Mouse (Mus musculus): ENCODE data around the gene Naf1. TPM values are rescaled to one million over a fixed set of nuclear protein-coding genes. Genes with fewer than 3 reads are reported as not detected.

The Naf1 gene
- total RNA-seq (2014; rRNA removed) = 7.2 and 9.1 TPM in 2 replicates
- 2.9 TPM in 2 replicates for polyA plus RNA-seq (2015; fragmentation: Nextera tagmentation; extraction: Ambion mirVana)

DNA sequence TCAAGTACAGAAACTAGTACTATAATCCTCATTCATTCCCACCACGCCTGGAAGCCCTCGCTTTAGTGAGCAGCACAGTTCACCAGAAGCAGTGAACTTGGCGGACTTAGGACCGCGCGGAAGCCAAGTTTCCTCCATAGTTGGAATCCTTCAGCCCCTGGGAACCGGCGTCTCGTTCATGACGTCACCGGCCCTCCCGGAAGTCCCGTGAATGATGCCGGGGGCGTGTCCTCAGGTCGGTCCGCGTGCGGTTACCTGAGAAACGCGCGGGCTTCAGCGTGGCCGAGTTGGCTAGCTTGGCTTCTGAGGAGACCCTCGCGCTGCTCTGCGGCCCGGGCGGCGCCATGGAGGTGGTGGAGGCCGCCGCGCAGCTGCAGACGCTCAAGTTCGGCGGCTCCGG, at the start of gene Naf1:
Gene Naf1 (plus strand): TSS at position 195 of the 400 bp plus-strand sequence.
- no peak for TF ChIP-seq CTCF (IDR thresholded peaks at IDR 0.05; ENCODE audit: low read depth)
- Histone ChIP-seq H3K9ac (replicated peaks; ENCODE audit: low read length) (peak within 1 kb of the TSS; percentile 68), H3K4me3 (ENCODE audit: low read length) (peak within 1 kb of the TSS; percentile 82), H3K27ac (peak within 1 kb of the TSS; percentile 78), H3K36me3 (ENCODE audit: insufficient read depth, low read length) (no peaks in the 10 kb centered on the region), H3K4me1 (ENCODE audit: insufficient read depth, low read length) (peaks cover 11% of the 10 kb centered on the region), H3K9me3 (ENCODE audit: low read length) (no peaks in the 10 kb centered on the region), H3K27me3 (ENCODE audit: insufficient read depth, low read length) (no peaks in the 10 kb centered on the region), H3K4me2 (ENCODE audit: low read depth, low read length) (peak within 1 kb of the TSS; percentile 73)
- ATAC-seq (peak; percentile 98), DNase-seq (ENCODE audit: low spot score) (peak; percentile 99)
- WGBS = 0% methylated on average over 37 of the region's 37 CpGs

- no peak overlapping the region for H3K27ac ChIP-seq
- no peaks in the 10 kb centered on the region for H3K27me3 ChIP-seq (ENCODE audit: insufficient read depth, low read length)
- no peaks in the 10 kb centered on the region for H3K9me3 ChIP-seq (ENCODE audit: low read length)
- TF ChIP-seq CTCF (IDR thresholded peaks at IDR 0.05; ENCODE audit: low read depth) = no peak
- peak overlapping the region; percentile 73 for H3K4me2 ChIP-seq (ENCODE audit: low read depth, low read length)
- ATAC-seq (peak; percentile 50), DNase-seq (ENCODE audit: low spot score) (peak; percentile 42)
- peak overlapping the region; percentile 68 for H3K9ac ChIP-seq (replicated peaks; ENCODE audit: low read length)
- H3K4me1 ChIP-seq (ENCODE audit: insufficient read depth, low read length) = peaks cover 11% of the 10 kb centered on the region
- H3K4me3 ChIP-seq (ENCODE audit: low read length) = peak overlapping the region; percentile 82
- 1% methylated on average over 38 of the region's 46 CpGs for WGBS
- no peaks in the 10 kb centered on the region for H3K36me3 ChIP-seq (ENCODE audit: insufficient read depth, low read length)
These were observed 1.0 kb downstream of the Naf1 start for GRCm38 (mm10) chr8:66860921-66861588.

- ATAC-seq (no peak), DNase-seq (ENCODE audit: low spot score) (no peak)
- H3K27ac ChIP-seq = no peak overlapping the region
- no peaks in the 10 kb centered on the region for H3K36me3 ChIP-seq (ENCODE audit: insufficient read depth, low read length)
- TF ChIP-seq CTCF (IDR thresholded peaks at IDR 0.05; ENCODE audit: low read depth) = no peak
- no peaks in the 10 kb centered on the region for H3K27me3 ChIP-seq (ENCODE audit: insufficient read depth, low read length)
- H3K9me3 ChIP-seq (ENCODE audit: low read length) = no peaks in the 10 kb centered on the region
- H3K4me1 ChIP-seq (ENCODE audit: insufficient read depth, low read length) = peaks cover 11% of the 10 kb centered on the region
- H3K9ac ChIP-seq (replicated peaks; ENCODE audit: low read length) = no peak overlapping the region; the same call in 1 of the 2 replicates
- 62% methylated on average over 5 of the region's 5 CpGs for WGBS
- peak overlapping the region; percentile 73 for H3K4me2 ChIP-seq (ENCODE audit: low read depth, low read length)
- H3K4me3 ChIP-seq (ENCODE audit: low read length) = peak overlapping the region; percentile 82
These were observed 1.8 kb downstream of the Naf1 start for GRCm38 (mm10) chr8:66861589-66862500.

- no peak overlapping the region for H3K4me2 ChIP-seq (ENCODE audit: low read depth, low read length)
- ATAC-seq = no peak
- DNase-seq (ENCODE audit: low spot score) = no peak
- H3K9me3 ChIP-seq (ENCODE audit: low read length) = no peaks in the 10 kb centered on the region
- no peak overlapping the region for H3K4me3 ChIP-seq (ENCODE audit: low read length)
- no peak for TF ChIP-seq CTCF (IDR thresholded peaks at IDR 0.05; ENCODE audit: low read depth)
- H3K4me1 ChIP-seq (ENCODE audit: insufficient read depth, low read length) = peaks cover 11% of the 10 kb centered on the region
- 94% methylated on average over 3 of the region's 3 CpGs for WGBS
- H3K27ac ChIP-seq = no peak overlapping the region
- H3K9ac ChIP-seq (replicated peaks; ENCODE audit: low read length) = no peak overlapping the region
- no peaks in the 10 kb centered on the region for H3K27me3 ChIP-seq (ENCODE audit: insufficient read depth, low read length)
- no peaks in the 10 kb centered on the region for H3K36me3 ChIP-seq (ENCODE audit: insufficient read depth, low read length)
These were observed 3.7 kb downstream of the Naf1 start for GRCm38 (mm10) chr8:66863761-66864160.

DNA sequence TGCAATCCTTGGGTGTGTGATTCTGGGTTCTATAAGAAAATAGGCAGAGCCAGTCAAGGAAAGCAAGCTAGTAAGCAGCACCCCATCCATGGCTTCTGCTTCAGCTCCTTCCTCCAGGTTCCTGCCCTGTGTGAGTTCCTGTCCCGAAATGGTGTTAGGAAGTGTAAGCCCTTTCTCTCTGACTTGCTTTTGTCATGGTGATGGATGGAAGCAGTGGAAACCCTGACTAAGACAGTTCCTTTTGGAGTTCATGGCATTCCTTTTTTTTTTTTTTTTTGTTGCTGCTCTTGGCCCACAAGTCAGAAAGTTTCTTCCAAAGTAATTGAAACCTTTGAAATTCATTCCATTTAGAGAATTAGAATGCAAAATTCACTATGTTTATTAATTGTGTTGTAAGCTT, 5.1 kb downstream of the Naf1 start:
- Histone ChIP-seq H3K27me3 (ENCODE audit: insufficient read depth, low read length) (no peaks in the 10 kb centered on the region), H3K27ac (no peak overlapping the region), H3K36me3 (ENCODE audit: insufficient read depth, low read length) (no peaks in the 10 kb centered on the region), H3K9ac (replicated peaks; ENCODE audit: low read length) (no peak overlapping the region), H3K9me3 (ENCODE audit: low read length) (no peaks in the 10 kb centered on the region), H3K4me3 (ENCODE audit: low read length) (no peak overlapping the region), H3K4me1 (ENCODE audit: insufficient read depth, low read length) (peaks cover 11% of the 10 kb centered on the region), H3K4me2 (ENCODE audit: low read depth, low read length) (no peak overlapping the region)
- WGBS = 52% methylated on average over 1 of the region's 1 CpGs
- TF ChIP-seq CTCF (IDR thresholded peaks at IDR 0.05; ENCODE audit: low read depth) = no peak
- ATAC-seq = no peak
- no peak for DNase-seq (ENCODE audit: low spot score)

DNA sequence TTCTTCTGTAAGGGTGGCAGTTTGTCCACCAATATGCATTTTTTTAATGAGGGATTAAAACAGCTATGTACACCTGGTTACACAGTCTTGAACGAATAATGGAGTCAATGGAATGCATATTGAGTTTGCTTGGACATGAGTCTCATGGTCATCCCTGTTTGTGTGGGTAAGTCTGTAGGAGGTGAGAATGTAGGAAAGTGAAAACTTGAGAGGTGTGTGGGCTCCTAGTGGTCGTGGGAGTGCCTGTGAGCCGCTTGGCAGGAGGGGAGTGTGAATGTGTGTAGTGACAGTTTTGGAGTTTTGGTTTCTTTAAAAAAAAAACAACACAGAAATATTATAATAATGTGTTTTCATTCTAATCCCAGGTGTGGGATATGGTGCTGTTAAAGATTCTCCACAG, 7.7 kb downstream of the Naf1 start:
- Histone ChIP-seq H3K9ac (replicated peaks; ENCODE audit: low read length) (no peak overlapping the region), H3K4me1 (ENCODE audit: insufficient read depth, low read length) (no peaks in the 10 kb centered on the region), H3K27me3 (ENCODE audit: insufficient read depth, low read length) (no peaks in the 10 kb centered on the region), H3K9me3 (ENCODE audit: low read length) (no peaks in the 10 kb centered on the region), H3K27ac (no peak overlapping the region), H3K4me2 (ENCODE audit: low read depth, low read length) (no peak overlapping the region), H3K36me3 (ENCODE audit: insufficient read depth, low read length) (no peaks in the 10 kb centered on the region), H3K4me3 (ENCODE audit: low read length) (no peak overlapping the region)
- TF ChIP-seq CTCF (IDR thresholded peaks at IDR 0.05; ENCODE audit: low read depth) = no peak
- DNase-seq (ENCODE audit: low spot score) (no peak), ATAC-seq (no peak)
- 76% methylated on average over 3 of the region's 3 CpGs for WGBS

All from hindbrain, postnatal 0 days (tissue).